Mouse (Mus musculus): ENCODE results near the gene Tmprss11g.

Tmprss11g gene

DNA sequence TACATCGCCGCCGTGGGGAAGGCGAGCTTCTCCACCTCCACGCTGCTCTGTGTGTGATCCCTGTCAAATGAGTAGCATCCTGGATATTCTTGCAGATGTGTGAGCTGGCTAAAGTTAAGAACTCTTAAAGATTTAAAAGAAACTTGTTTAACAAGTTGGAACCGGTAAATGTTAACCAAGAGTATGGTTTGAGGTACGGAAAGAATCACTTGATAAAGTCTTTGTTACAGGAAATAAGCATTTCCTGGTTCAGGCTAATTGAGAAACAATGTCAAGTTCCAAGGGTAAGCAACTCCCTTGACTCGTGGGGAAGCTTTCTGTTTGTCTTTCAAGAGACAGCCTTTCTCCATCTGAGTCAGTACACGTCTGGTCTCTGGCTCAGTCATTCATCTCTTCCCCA, at the start of gene Tmprss11g:
Tmprss11g (minus strand) TSS at position 101 of the 400 bp plus-strand sequence.
- DNase-seq (ENCODE audit: low spot score), result no peak

DNA sequence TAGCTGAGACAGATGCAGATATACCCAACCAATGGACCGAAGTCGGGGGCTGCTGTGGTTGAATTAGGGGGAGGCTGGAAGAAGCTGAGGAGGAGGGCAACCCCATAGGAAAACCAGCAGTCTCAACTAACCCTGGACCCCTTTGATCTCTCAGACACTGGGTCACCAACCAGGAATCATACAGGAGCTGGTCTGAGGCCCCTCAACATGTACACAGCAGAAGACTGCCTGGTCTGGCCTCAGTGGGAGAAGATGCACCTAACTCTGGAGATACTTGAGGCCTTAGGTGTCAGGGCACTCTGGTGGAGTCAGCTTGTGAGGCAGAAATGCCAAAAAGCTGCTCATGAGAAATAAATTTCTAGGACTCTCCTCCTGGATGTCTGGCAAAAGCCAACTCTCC, 28.3 kb upstream of the Tmprss11g start:
- DNase-seq (ENCODE audit: low spot score), result no peak

DNA sequence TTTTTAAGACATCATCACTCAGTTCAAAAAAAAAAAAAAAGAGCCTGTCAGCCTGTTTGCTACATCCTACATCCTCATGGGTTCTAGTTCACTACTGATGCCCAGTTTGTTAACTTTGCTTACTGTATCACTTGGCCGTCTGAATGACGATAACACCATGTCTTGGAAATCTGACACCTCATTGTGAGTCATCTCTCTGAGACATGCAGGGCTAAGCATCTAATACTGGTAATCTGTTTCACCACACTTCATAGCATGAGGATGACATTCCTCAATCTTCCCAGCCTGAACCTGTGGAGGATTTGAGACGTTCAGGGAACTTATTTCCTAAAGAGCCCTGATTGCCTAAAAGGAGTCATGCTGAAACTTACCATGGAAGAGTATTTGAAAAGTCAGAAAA, 22.2 kb upstream of the Tmprss11g start:
- no peak for DNase-seq (ENCODE audit: low spot score)

DNA sequence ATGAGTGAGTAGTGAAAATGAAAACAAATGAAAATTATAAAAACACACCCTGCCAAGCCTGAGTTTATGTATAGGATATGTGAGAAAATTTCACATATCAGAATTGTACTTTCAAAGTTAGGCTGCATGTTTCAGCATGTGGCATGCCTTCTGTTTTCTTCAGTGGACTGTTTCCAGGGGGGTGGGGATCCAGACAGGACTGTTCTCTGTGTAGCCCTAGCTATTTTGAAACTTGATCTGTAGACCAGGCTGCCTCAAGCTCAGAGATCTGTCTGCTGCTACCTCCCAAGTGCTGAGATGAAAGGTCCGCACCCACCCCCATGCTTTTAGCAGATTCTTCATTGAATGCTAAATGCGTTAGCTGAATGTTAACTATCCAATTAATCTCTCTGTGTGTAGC, 10.3 kb upstream of the Tmprss11g start:
- DNase-seq (ENCODE audit: low spot score), result no peak

DNA sequence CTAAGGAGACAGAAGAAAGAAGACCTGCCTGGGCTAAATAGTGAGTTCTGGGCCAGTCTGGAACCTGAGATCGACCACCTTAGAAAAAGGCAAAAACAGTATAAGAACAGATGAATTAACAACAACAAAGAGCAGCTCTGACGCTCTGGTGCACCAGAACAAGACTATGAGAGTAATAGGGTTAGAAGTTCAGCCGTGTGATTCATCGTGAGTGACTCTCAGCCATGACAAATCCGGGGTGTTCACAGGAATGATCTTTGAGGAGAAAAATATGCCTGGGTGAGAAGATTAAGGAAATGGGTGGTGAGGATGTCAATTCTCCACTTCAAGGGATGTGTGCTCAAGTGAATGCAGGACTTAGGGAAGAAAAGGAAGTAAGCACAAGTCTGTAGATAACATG, 6.9 kb downstream of the Tmprss11g start:
- no peak for DNase-seq (ENCODE audit: low spot score)

DNA sequence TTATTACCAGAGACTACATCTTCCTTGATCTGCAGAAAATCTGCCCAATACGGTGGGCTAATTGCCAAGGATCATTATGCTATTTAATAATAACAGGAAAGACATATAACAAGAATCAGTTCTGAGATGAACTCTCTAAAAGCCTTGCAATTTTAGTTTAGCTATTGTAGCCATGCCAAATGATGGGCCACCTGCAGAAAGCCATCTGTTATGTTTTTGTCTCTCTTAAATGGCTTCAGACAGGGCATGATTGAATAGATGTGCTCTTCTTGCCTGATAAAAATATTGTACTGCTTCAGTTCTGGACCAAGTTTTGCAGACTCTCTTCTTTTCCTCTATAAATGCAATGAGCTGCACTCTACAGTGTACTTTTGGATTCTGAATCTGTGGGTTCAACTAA, 24.9 kb downstream of the Tmprss11g start:
- DNase-seq (ENCODE audit: low spot score), result no peak

DNA sequence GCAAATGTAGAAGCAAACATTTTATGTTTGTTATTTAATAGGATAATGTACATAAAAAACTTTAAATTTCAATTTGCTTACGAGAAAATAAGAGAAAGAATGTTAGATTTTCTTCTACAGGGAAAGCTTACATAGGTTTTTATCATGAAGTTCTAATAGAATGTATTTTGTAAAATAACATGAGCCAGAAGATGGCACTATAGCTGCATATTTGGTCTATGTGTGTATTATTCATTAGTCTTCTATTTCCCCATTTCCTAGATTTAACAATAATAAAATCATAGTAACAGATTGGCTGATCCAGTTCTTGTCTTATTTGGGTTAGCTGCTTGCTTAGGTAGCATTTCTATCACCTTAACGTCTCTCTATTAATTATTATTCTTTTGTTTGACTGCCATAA, 35.8 kb downstream of the Tmprss11g start:
- DNase-seq (ENCODE audit: low spot score), result peak; percentile 2

DNA sequence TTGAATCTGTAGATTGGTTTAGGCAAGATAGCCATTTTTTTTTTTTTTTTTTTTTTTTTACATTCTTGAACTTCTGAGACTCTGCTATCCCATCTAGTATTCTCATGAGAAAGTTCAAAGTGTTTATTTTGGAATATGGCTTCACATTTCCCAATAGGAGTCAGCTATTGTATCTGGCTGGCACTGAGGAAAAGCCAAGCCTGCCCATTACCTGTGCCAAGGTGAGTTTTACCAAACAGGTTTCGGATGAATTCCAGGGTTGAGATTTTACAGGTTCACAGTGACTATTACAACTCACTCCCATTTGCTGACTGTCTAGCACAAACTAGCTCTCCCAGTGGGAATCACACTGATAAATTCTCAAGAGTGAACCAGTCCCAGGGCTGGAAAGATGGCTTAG, 36.4 kb downstream of the Tmprss11g start:
- DNase-seq (ENCODE audit: low spot score), result peak; percentile 0

DNA sequence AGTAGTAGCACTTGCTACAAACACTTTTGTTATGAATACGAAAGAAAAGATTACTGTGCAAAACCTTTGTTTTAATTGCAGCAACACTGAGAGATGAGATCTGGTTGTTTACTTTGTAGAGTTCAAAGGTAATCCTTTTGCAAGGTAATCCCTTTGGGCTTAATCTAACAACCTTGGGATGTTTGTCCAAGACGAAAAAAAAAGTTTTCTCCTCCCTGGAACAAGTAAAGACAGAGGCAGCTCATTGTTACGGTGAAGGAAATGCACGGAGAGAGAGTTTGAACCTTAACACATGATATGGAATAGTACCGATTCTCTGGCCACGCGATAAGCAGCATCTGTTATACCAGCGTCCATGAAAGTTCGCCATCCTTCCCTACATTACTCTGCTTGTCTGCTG, 44.5 kb downstream of the Tmprss11g start:
- no peak for DNase-seq (ENCODE audit: low spot score)

DNA sequence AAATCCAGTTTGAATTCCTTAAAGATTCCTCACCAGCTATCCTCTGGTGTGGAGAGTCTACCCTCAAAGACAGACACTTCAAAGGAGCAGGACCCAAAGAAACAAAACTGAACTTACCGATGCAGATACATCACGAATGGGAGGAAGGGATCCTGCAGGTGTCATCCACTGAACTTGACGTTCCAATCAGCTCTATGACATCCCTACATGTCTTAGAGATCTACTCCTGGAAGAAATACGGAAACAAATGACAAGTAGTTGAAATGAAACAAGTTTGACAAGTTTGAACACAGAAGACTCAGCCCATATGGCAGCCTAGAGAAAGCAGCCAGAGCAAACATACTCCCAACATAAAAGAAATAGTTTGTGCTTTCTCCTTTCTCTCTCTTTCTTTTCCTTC, 49.5 kb downstream of the Tmprss11g start, which contains the start of gene Tmprss11a:
Tmprss11a (minus strand) TSS at position 101 of the 400 bp plus-strand sequence.
- no peak for DNase-seq (ENCODE audit: low spot score)

DNA sequence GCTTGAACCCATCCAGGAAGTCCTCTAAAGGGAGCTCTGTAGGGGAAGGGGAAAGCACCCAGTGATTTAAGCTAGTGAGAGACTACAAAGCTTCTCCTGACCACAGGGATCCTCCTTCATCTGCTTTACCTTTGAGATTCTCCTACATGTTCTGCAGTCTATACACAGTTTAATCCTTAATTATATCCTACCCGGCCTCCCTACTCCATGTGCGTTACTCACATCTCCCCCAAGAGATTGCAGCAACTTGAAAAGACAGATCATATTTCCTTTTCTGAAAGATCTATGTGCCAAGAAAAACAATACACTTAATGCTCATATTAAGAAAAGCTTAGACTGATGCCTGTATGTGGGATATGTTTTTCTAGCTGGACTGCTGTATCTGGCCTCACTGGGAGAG, 79.1 kb downstream of the Tmprss11g start:
- no peak for DNase-seq (ENCODE audit: low spot score)

DNA sequence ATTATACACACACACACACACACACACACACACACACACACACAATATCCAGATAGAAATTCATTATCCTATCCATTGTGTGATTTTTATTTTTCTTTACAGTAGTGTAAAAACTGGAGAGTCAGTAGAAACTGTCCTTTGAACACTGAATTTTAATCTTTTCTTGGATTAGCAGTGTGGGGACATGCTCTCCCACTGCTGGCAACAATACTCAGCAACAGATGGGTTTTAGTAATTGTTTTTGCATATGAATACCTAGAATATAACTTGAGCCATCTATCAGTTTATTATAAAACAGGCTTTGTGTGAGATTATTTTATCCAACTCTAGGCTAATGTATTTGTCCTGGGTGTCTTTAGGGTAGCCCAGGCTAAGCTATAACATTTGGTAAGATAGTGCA, 79.9 kb downstream of the Tmprss11g start:
- DNase-seq (ENCODE audit: low spot score), result no peak

Data from left cerebral cortex, adult 11 months (tissue).